Mouse (Mus musculus): ENCODE measurements around the gene Iqch. TPM values are rescaled to one million over a fixed set of nuclear protein-coding genes. Genes with fewer than 3 reads are reported as not detected.

Gene Iqch
- total and polyA plus RNA-seq, 3 experiments: 0.06 TPM; not detected in 2

DNA sequence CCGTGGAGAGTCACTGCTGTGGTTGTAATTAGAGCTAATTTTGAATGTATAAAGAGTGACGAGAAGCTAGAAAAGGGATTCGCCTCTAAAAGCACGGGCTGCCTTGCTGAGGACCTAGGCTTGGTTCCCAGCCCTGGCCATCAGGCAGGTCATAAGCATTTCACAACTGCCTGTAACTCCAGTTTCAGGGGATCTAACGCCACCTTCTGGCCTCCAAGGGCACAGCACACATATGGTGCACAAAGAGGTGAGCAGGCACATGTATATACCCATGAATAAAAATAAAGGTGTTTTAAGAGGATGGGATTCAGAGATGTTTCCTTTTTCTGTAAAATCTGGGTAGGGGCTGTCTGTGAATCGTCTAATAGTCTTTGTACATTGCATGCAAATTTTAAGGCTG lies 7.9 kb upstream of the Iqch start:
- Histone ChIP-seq H3K27ac (no peak overlapping the region), H3K9ac (ENCODE audit: low read depth, low read length) (no peak overlapping the region), H3K4me3 (no peak overlapping the region), H3K79me2 (replicated peaks; ENCODE audit: control insufficient read depth, insufficient read depth, low read length) (peaks cover 5% of the 10 kb centered on the region), H3K4me1 (ENCODE audit: control insufficient read depth, insufficient read depth, low read length) (peaks cover 8% of the 10 kb centered on the region), H3K27me3 (ENCODE audit: control insufficient read depth, insufficient read depth, low read length) (no peaks in the 10 kb centered on the region), H3K36me3 (ENCODE audit: control insufficient read depth, insufficient read depth, low read length) (no peaks in the 10 kb centered on the region)
- no peak for DNase-seq
- 87% methylated on average over 6 of the region's 6 CpGs for WGBS
- TF ChIP-seq EP300 (IDR thresholded peaks at IDR 0.05; ENCODE audit: insufficient read depth, low read depth, low read length): no peak
- peak; percentile 23; the same call in 1 of the 2 replicates for TF ChIP-seq CTCF (IDR thresholded peaks at IDR 0.05)
- intact Hi-C loops (cut with DNase I): loop anchor here (5.0 kb wide), 1 partner anchor 473 kb away; no protein-coding TSS in a partner anchor

DNA sequence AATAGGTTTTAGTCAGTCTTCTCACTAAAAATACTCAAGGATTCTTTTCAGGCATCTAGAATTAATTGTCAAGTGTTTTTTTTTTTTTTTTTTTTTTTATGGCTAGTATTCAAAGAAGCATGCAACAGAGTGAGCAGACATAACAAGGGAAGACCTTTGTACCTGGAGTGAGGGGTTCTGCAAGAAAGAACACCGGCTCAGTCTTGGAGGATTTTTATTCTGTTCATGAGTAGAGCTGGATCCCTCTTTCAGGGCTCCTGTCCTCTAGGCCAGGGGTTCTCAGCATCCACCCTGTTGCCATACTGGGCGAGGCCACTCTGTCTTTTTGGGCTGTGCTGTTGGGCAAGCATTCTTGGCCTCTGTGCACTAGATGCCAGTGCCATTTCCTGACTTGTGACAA lies 7.5 kb upstream of the Iqch start:
- intact Hi-C loops (cut with DNase I): loop anchor here (5.0 to 10.0 kb wide), 2 partner anchors 215 to 472 kb away; partner anchors contain the start of gene 2300009A05Rik
- 98% methylated on average over 2 of the region's 2 CpGs for WGBS
- no peak overlapping the region for H3K4me3 ChIP-seq
- H3K4me1 ChIP-seq (ENCODE audit: control insufficient read depth, insufficient read depth, low read length): peaks cover 8% of the 10 kb centered on the region
- H3K36me3 ChIP-seq (ENCODE audit: control insufficient read depth, insufficient read depth, low read length): no peaks in the 10 kb centered on the region
- H3K27me3 ChIP-seq (ENCODE audit: control insufficient read depth, insufficient read depth, low read length): no peaks in the 10 kb centered on the region
- no peak for TF ChIP-seq POLR2A (IDR thresholded peaks at IDR 0.05; ENCODE audit: insufficient read depth, low read depth, low read length)
- TF ChIP-seq CTCF (IDR thresholded peaks at IDR 0.05): no peak
- TF ChIP-seq EP300 (IDR thresholded peaks at IDR 0.05; ENCODE audit: insufficient read depth, low read depth, low read length): no peak
- no peak overlapping the region for H3K9ac ChIP-seq (ENCODE audit: low read depth, low read length)
- DNase-seq: no peak
- H3K27ac ChIP-seq: no peak overlapping the region
- H3K79me2 ChIP-seq (replicated peaks; ENCODE audit: control insufficient read depth, insufficient read depth, low read length): peaks cover 3% of the 10 kb centered on the region

GRCm38 (mm10) chr9:63609246-63609645 lies 7.0 kb upstream of the Iqch start:
- 81% methylated on average over 8 of the region's 8 CpGs for WGBS
- Histone ChIP-seq H3K79me2 (replicated peaks; ENCODE audit: control insufficient read depth, insufficient read depth, low read length) (peaks cover 2% of the 10 kb centered on the region; the same call in 1 of the 2 replicates), H3K27ac (no peak overlapping the region), H3K9ac (ENCODE audit: low read depth, low read length) (no peak overlapping the region), H3K4me3 (no peak overlapping the region), H3K36me3 (ENCODE audit: control insufficient read depth, insufficient read depth, low read length) (no peaks in the 10 kb centered on the region), H3K27me3 (ENCODE audit: control insufficient read depth, insufficient read depth, low read length) (no peaks in the 10 kb centered on the region), H3K4me1 (ENCODE audit: control insufficient read depth, insufficient read depth, low read length) (peaks cover 8% of the 10 kb centered on the region)
- no peak for DNase-seq
- TF ChIP-seq CTCF (IDR thresholded peaks at IDR 0.05): no peak
- no peak for TF ChIP-seq POLR2A (IDR thresholded peaks at IDR 0.05; ENCODE audit: insufficient read depth, low read depth, low read length)
- no peak for TF ChIP-seq EP300 (IDR thresholded peaks at IDR 0.05; ENCODE audit: insufficient read depth, low read depth, low read length)
- intact Hi-C loops (cut with DNase I): loop anchor here (10.0 kb wide), 1 partner anchor 214 kb away; the partner anchor contains the start of gene 2300009A05Rik

DNA sequence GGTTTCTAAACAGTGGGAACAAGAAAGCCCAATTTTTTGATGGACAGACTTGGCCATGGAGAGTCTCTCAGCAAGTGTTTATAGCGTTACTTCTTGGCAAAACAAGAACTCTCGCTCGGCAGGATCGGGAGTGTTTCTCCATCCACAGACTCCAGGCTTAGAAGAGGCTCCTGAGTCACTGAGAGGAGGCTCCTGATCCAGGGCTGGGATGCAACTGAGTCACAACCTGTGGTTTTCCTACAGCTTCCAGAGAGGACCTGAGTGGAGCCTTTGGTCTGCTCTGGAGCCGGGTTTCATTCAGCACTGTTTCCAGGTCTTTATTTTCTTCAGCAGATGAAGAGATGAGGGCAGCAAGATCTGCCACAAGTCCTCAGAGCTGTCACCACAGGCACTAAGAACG lies 5.7 kb upstream of the Iqch start:
- H3K4me1 ChIP-seq (ENCODE audit: control insufficient read depth, insufficient read depth, low read length): peaks cover 7% of the 10 kb centered on the region
- H3K4me3 ChIP-seq: no peak overlapping the region
- no peak overlapping the region for H3K27ac ChIP-seq
- WGBS: 75% methylated on average over 6 of the region's 6 CpGs
- no peak for TF ChIP-seq CTCF (IDR thresholded peaks at IDR 0.05)
- no peak for TF ChIP-seq POLR2A (IDR thresholded peaks at IDR 0.05; ENCODE audit: insufficient read depth, low read depth, low read length)
- no peak for TF ChIP-seq EP300 (IDR thresholded peaks at IDR 0.05; ENCODE audit: insufficient read depth, low read depth, low read length)
- no peaks in the 10 kb centered on the region for H3K36me3 ChIP-seq (ENCODE audit: control insufficient read depth, insufficient read depth, low read length)
- H3K79me2 ChIP-seq (replicated peaks; ENCODE audit: control insufficient read depth, insufficient read depth, low read length): peaks cover 2% of the 10 kb centered on the region
- no peaks in the 10 kb centered on the region for H3K27me3 ChIP-seq (ENCODE audit: control insufficient read depth, insufficient read depth, low read length)
- no peak for DNase-seq
- no peak overlapping the region for H3K9ac ChIP-seq (ENCODE audit: low read depth, low read length)
- intact Hi-C loops (cut with DNase I): loop anchor here (10.0 kb wide), 1 partner anchor 213 kb away; the partner anchor contains the start of gene 2300009A05Rik

- peaks cover 5% of the 10 kb centered on the region for H3K4me1 ChIP-seq (ENCODE audit: control insufficient read depth, insufficient read depth, low read length)
- intact Hi-C loops (cut with DNase I): loop anchor here (10.0 kb wide), 1 partner anchor 212 kb away; the partner anchor contains the start of gene 2300009A05Rik
- H3K9ac ChIP-seq (ENCODE audit: low read depth, low read length): no peak overlapping the region
- WGBS: 72% methylated on average over 2 of the region's 2 CpGs
- no peaks in the 10 kb centered on the region for H3K36me3 ChIP-seq (ENCODE audit: control insufficient read depth, insufficient read depth, low read length)
- no peak for TF ChIP-seq POLR2A (IDR thresholded peaks at IDR 0.05; ENCODE audit: insufficient read depth, low read depth, low read length)
- TF ChIP-seq CTCF (IDR thresholded peaks at IDR 0.05): peak; percentile 34
- H3K27ac ChIP-seq: no peak overlapping the region
- H3K79me2 ChIP-seq (replicated peaks; ENCODE audit: control insufficient read depth, insufficient read depth, low read length): no peaks in the 10 kb centered on the region; the same call in 1 of the 2 replicates
- H3K4me3 ChIP-seq: no peak overlapping the region
- DNase-seq: no peak
- H3K27me3 ChIP-seq (ENCODE audit: control insufficient read depth, insufficient read depth, low read length): no peaks in the 10 kb centered on the region
Observed at GRCm38 (mm10) chr9:63606594-63606993, 4.3 kb upstream of the Iqch start.

- H3K9ac ChIP-seq (ENCODE audit: low read depth, low read length): no peak overlapping the region
- intact Hi-C loops (cut with DNase I): loop anchor here (5.0 to 10.0 kb wide), 2 partner anchors 153 to 209 kb away; partner anchors contain the start of genes 2300009A05Rik and Smad3
- H3K27me3 ChIP-seq (ENCODE audit: control insufficient read depth, insufficient read depth, low read length): no peaks in the 10 kb centered on the region
- H3K36me3 ChIP-seq (ENCODE audit: control insufficient read depth, insufficient read depth, low read length): no peaks in the 10 kb centered on the region
- H3K4me3 ChIP-seq: no peak overlapping the region
- 41% methylated on average over 6 of the region's 6 CpGs for WGBS
- TF ChIP-seq CTCF (IDR thresholded peaks at IDR 0.05) (no peak), POLR2A (IDR thresholded peaks at IDR 0.05; ENCODE audit: insufficient read depth, low read depth, low read length) (no peak), EP300 (IDR thresholded peaks at IDR 0.05; ENCODE audit: insufficient read depth, low read depth, low read length) (no peak)
- DNase-seq: peak in 1 of 2 experiments; percentile 31
- H3K27ac ChIP-seq: no peak overlapping the region
- peaks cover 5% of the 10 kb centered on the region for H3K4me1 ChIP-seq (ENCODE audit: control insufficient read depth, insufficient read depth, low read length)
- H3K79me2 ChIP-seq (replicated peaks; ENCODE audit: control insufficient read depth, insufficient read depth, low read length): no peaks in the 10 kb centered on the region; the same call in 1 of the 2 replicates
Observed at GRCm38 (mm10) chr9:63603849-63604248, 1.6 kb upstream of the Iqch start.

Measured in heart, adult 2 months (tissue).